10 mouse cellular contexts compared by ENCODE assay signal in genomic region chr5:72758925-72759924, GRCm38 (mm10). TPM values are rescaled to one million over a fixed set of nuclear protein-coding genes. Genes with fewer than 3 reads are reported as not detected.
DNase-seq lines count a peak whose midpoint lies in the region; ATAC-seq and TF ChIP-seq lines count a peak whose summit lies in the region.
"Had no signal": no experiment of that assay in that cellular context is flagged by ENCODE, and none has a peak within 500 bp of the region (broad histone marks: within the 10 kb centered on the region; RNA-seq: fewer than 3 reads in every experiment).

No protein-coding gene starts in this region.

- H3K36me3 ChIP-seq in lung, postnatal 0 days (ENCODE audit: insufficient read depth, low read length) = no peaks in the 10 kb centered on the region
- H3K36me3 ChIP-seq in intestine, embryonic 16.5 days (ENCODE audit: control insufficient read depth, insufficient read depth, low read length) = 0 out of 2 replicates have a peak, but pooled peaks cover 2% of the 10 kb centered on the region
- H3K36me3 ChIP-seq in splenic B cell, adult 2 months (ENCODE audit: control insufficient read depth, insufficient read depth, low read length, poor library complexity, severe bottlenecking) = peaks cover 34% of the 10 kb centered on the region

- H3K9ac ChIP-seq in lung, postnatal 0 days (replicated peaks; ENCODE audit: low read depth) = no peak overlapping the region
- no peak overlapping the region for H3K9ac ChIP-seq in intestine, embryonic 16.5 days (ENCODE audit: low read depth, low read length)
- H3K9ac ChIP-seq: embryonic facial prominence, embryonic 15.5 days; heart, embryonic 15.5 days had no signal

- H3K9me3 ChIP-seq in lung, postnatal 0 days (ENCODE audit: low read length) = no peaks in the 10 kb centered on the region
- no peaks in the 10 kb centered on the region for H3K9me3 ChIP-seq in intestine, embryonic 16.5 days (ENCODE audit: control insufficient read depth, low read length)
- H3K9me3 ChIP-seq: embryonic facial prominence, embryonic 15.5 days; heart, embryonic 15.5 days had no signal

- no peak for TF ChIP-seq EP300 in lung, postnatal 0 days (IDR thresholded peaks at IDR 0.05)

- no peak overlapping the region for H3K27ac ChIP-seq in lung, postnatal 0 days (ENCODE audit: low read length)
- H3K27ac ChIP-seq in intestine, embryonic 16.5 days (ENCODE audit: low read length) = no peak overlapping the region
- H3K27ac ChIP-seq: embryonic facial prominence, embryonic 15.5 days; heart, embryonic 15.5 days had no signal

- no peak overlapping the region for H3K4me3 ChIP-seq in lung, postnatal 0 days (ENCODE audit: low read depth, low read length)
- H3K4me3 ChIP-seq in intestine, embryonic 16.5 days (ENCODE audit: low read length) = no peak overlapping the region
- H3K4me3 ChIP-seq: embryonic facial prominence, embryonic 15.5 days; heart, embryonic 15.5 days had no signal

- 68% methylated on average over 13 of the region's 13 CpGs for WGBS in lung, postnatal 0 days
- WGBS in intestine, embryonic 16.5 days = 70% methylated on average over 13 of the region's 13 CpGs

- no peaks in the 10 kb centered on the region for H3K27me3 ChIP-seq in lung, postnatal 0 days (replicated peaks; ENCODE audit: insufficient read depth, low read length)
- H3K27me3 ChIP-seq in intestine, embryonic 16.5 days (replicated peaks; ENCODE audit: control insufficient read depth, insufficient read depth, low read length) = no peaks in the 10 kb centered on the region
- H3K27me3 ChIP-seq in splenic B cell, adult 2 months (ENCODE audit: control insufficient read depth, insufficient read depth, low read length, poor library complexity, severe bottlenecking) = no peaks in the 10 kb centered on the region
- H3K27me3 ChIP-seq: embryonic facial prominence, embryonic 15.5 days; heart, embryonic 15.5 days had no signal

- no peak overlapping the region for H3K4me2 ChIP-seq in lung, postnatal 0 days (replicated peaks; ENCODE audit: low read depth, low read length)
- H3K4me2 ChIP-seq in intestine, embryonic 16.5 days (ENCODE audit: low read depth, low read length) = no peak overlapping the region
- H3K4me2 ChIP-seq: embryonic facial prominence, embryonic 15.5 days; heart, embryonic 15.5 days had no signal

- peak; percentile 36 for DNase-seq in embryo, embryonic 10.5 days (ENCODE audit: low spot score)
- no peak for DNase-seq in embryo, embryonic 10 days (ENCODE audit: low spot score)
- DNase-seq in lung, postnatal 0 days (ENCODE audit: low spot score) = peak; percentile 72
- no peak for DNase-seq in lung, postnatal 4 days
- DNase-seq in splenic B cell, adult 2 months (ENCODE audit: low read depth, low spot score) = peak; percentile 29
- no peak for DNase-seq in right cerebral cortex, postnatal 4 days
- no peak for DNase-seq in layer of hippocampus, postnatal 14 days (ENCODE audit: low spot score in 2 of 2)

- no peak for ATAC-seq in lung, postnatal 0 days
- ATAC-seq in intestine, embryonic 16.5 days = peak; percentile 50; the same call in 1 of the 2 replicates

- TF ChIP-seq CTCF in lung, postnatal 0 days (IDR thresholded peaks at IDR 0.05) = peak; percentile 65

- no peaks in the 10 kb centered on the region for H3K4me1 ChIP-seq in lung, postnatal 0 days (ENCODE audit: insufficient read depth, low read depth, low read length)
- no peaks in the 10 kb centered on the region; the same call in 1 of the 2 replicates for H3K4me1 ChIP-seq in intestine, embryonic 16.5 days (ENCODE audit: control insufficient read depth, insufficient read depth, low read length)
- H3K4me1 ChIP-seq: heart, embryonic 15.5 days had no signal

RNA-seq across cellular contexts. Expression of gene Txk, which starts 6.6 kb away (rescaled TPM):
- 0.19 and 0.32 TPM in 2 replicates for polyA plus RNA-seq in lung, postnatal 0 days (2015; fragmentation: Nextera tagmentation; extraction: Ambion mirVana)
- 0.48 and 0.54 TPM in 2 replicates for polyA plus RNA-seq in intestine, embryonic 16.5 days (2015; fragmentation: Nextera tagmentation; extraction: Ambion mirVana)
- not detected for total RNA-seq in layer of hippocampus, postnatal 14 days (2021)

Comparison
In these comparisons a context has a peak if more than half of its experiments do, and no peak if none do; other contexts are left out.
1. DNase-seq: peak in embryo, embryonic 10.5 days (single experiment), lung, postnatal 0 days (single experiment) and splenic B cell, adult 2 months (single experiment); none in embryo, embryonic 10 days (single experiment), lung, postnatal 4 days (0 of 2), right cerebral cortex, postnatal 4 days (single experiment) and layer of hippocampus, postnatal 14 days (0 of 2).